Mouse (Mus musculus) adrenal gland (tissue): ENCODE measurements around the gene Pla1a.

Experiments
- intact Hi-C: fragments of 180-260 bp; cut with DNase I; formaldehyde crosslinking; loops from one replicate; pipeline ENCODE4 v1.15.1; 2025

The Pla1a gene

GRCm38 (mm10) chr16:38392126-38392894, 40.6 kb downstream of the Pla1a start:
- intact Hi-C loops = no loop called here

GRCm38 (mm10) chr16:38390322-38390721, 42.6 kb downstream of the Pla1a start:
- intact Hi-C loops = no loop called here

- intact Hi-C loops = no loop called here
Measured at GRCm38 (mm10) chr16:38389284-38389893, 43.6 kb downstream of the Pla1a start.

GRCm38 (mm10) chr16:38388757-38389156, 44.2 kb downstream of the Pla1a start:
- intact Hi-C loops = no loop called here

GRCm38 (mm10) chr16:38387389-38387788, 45.6 kb downstream of the Pla1a start:
- intact Hi-C loops = no loop called here

- intact Hi-C loops = no loop called here
Measured at GRCm38 (mm10) chr16:38385700-38386099, 47.2 kb downstream of the Pla1a start.

- intact Hi-C loops = no loop called here
Measured at GRCm38 (mm10) chr16:38385184-38385634, 47.7 kb downstream of the Pla1a start.

GRCm38 (mm10) chr16:38383683-38384082, 49.3 kb downstream of the Pla1a start:
- intact Hi-C loops = no loop called here

- intact Hi-C loops = no loop called here
Measured at GRCm38 (mm10) chr16:38379926-38380325, 53.0 kb downstream of the Pla1a start.

GRCm38 (mm10) chr16:38379493-38379892, 53.5 kb downstream of the Pla1a start:
- intact Hi-C loops = no loop called here

- intact Hi-C loops = no loop called here
Measured at GRCm38 (mm10) chr16:38379088-38379487, 53.9 kb downstream of the Pla1a start.

- intact Hi-C loops = no loop called here
Measured at GRCm38 (mm10) chr16:38378591-38378990, 54.4 kb downstream of the Pla1a start.

GRCm38 (mm10) chr16:38377546-38377945, 55.4 kb downstream of the Pla1a start:
- intact Hi-C loops = loop anchor here (2.0 kb wide), 1 partner anchor 99 kb away; no protein-coding TSS in a partner anchor

GRCm38 (mm10) chr16:38376841-38377249, 56.1 kb downstream of the Pla1a start:
- intact Hi-C loops = loop anchor here (2.0 kb wide), 1 partner anchor 100 kb away; no protein-coding TSS in a partner anchor

- intact Hi-C loops = loop anchor here (2.0 kb wide), 1 partner anchor 100 kb away; no protein-coding TSS in a partner anchor
Measured at GRCm38 (mm10) chr16:38376163-38376840, 56.6 kb downstream of the Pla1a start.

GRCm38 (mm10) chr16:38375182-38375581, 57.8 kb downstream of the Pla1a start:
- intact Hi-C loops = no loop called here

GRCm38 (mm10) chr16:38374379-38375140, 58.4 kb downstream of the Pla1a start:
- intact Hi-C loops = no loop called here

GRCm38 (mm10) chr16:38373941-38374340, 59.0 kb downstream of the Pla1a start:
- intact Hi-C loops = no loop called here

GRCm38 (mm10) chr16:38373439-38373838, 59.5 kb downstream of the Pla1a start:
- intact Hi-C loops = no loop called here

- intact Hi-C loops = no loop called here
Measured at GRCm38 (mm10) chr16:38372876-38373275, 60.1 kb downstream of the Pla1a start.

GRCm38 (mm10) chr16:38371705-38372296, 61.1 kb downstream of the Pla1a start:
- intact Hi-C loops = no loop called here
